Mouse (Mus musculus) MEL (cell line): ENCODE results near the gene Ciita. TPM values are rescaled to one million over a fixed set of nuclear protein-coding genes. Genes with fewer than 3 reads are reported as not detected.

Experiments used
- DNase-seq: peaks from one replicate; pipeline ENCODE4 v3.0.0; 2011; ENCODE audit warnings: low read depth, low spot score
- H3K27ac ChIP-seq: 2 replicates; pipeline ENCODE4 v1.5.1; 2012; ENCODE audit warnings: low read depth, mild to moderate bottlenecking, control low read depth, low read length, moderate library complexity; ENCODE audit not compliant: control insufficient read depth
- H3K27me3 ChIP-seq, 2 experiments: fragments of 150-350 bp in 1 of 2; sonication (generic) in 1 of 2; 2 replicates each; pipeline ENCODE4 v1.6.1; 2012; ENCODE audit warnings: low read length in 2 of 2, mild to moderate bottlenecking in 2 of 2, improper control_type of control experiment in 1 of 2, moderate library complexity in 1 of 2; ENCODE audit not compliant: insufficient read depth in 2 of 2, control insufficient read depth in 1 of 2
- H3K36me3 ChIP-seq, 2 experiments: 2 replicates each; pipeline ENCODE4 v1.6.1; 2012 to 2014; ENCODE audit warnings: low read length in 2 of 2, improper control_type of control experiment in 1 of 2, inconsistent platforms in 1 of 2, mild to moderate bottlenecking in 1 of 2; ENCODE audit not compliant: insufficient read depth in 2 of 2, control insufficient read depth in 1 of 2
- H3K4me1 ChIP-seq, 2 experiments: fragments of 150-350 bp in 1 of 2; sonication (generic) in 1 of 2; 2 replicates each; pipeline ENCODE4 v1.6.1; 2012; ENCODE audit warnings: low read length in 2 of 2, improper control_type of control experiment in 1 of 2, mild to moderate bottlenecking in 1 of 2; ENCODE audit not compliant: insufficient read depth in 2 of 2, control insufficient read depth in 1 of 2
- H3K4me3 ChIP-seq, 2 experiments: fragments of 150-350 bp in 1 of 2; sonication (generic) in 1 of 2; 2 replicates each; pipeline ENCODE4 v1.5.1; 2012; ENCODE audit warnings: low read depth in 2 of 2, low read length in 2 of 2, mild to moderate bottlenecking in 2 of 2, moderate library complexity in 2 of 2, control low read depth in 1 of 2, improper control_type of control experiment in 1 of 2; ENCODE audit not compliant: control insufficient read depth in 1 of 2, insufficient read depth in 1 of 2
- H3K79me2 ChIP-seq: 2 replicates; pipeline ENCODE4 v1.6.1; 2012; ENCODE audit warnings: mild to moderate bottlenecking, low read length, moderate library complexity; ENCODE audit not compliant: control insufficient read depth, poor library complexity, insufficient read depth
- H3K9ac ChIP-seq: 2 replicates; pipeline ENCODE4 v1.6.1; 2012; ENCODE audit warnings: low read depth, mild to moderate bottlenecking, control low read depth, low read length, moderate library complexity; ENCODE audit not compliant: control insufficient read depth, poor library complexity, severe bottlenecking
- H3K9me3 ChIP-seq: fragments of 150-350 bp; sonication (generic); replicated peaks from 2 replicates; pipeline ENCODE4 v1.6.1; 2012; ENCODE audit warnings: mild to moderate bottlenecking, low read length, improper control_type of control experiment, moderate library complexity; ENCODE audit not compliant: insufficient read depth
- BHLHE40 ChIP-seq: IDR thresholded peaks from 2 replicates; pipeline ENCODE4 v1.6.1; 2012; ENCODE audit warnings: low read depth, mild to moderate bottlenecking, inconsistent platforms, low read length, improper control_type of control experiment, borderline replicate concordance
- CHD2 ChIP-seq: IDR thresholded peaks from 2 replicates; pipeline ENCODE4 v1.6.1; 2011; ENCODE audit warnings: low read length, improper control_type of control experiment
- CTCF ChIP-seq, 3 experiments: IDR thresholded peaks in 2 of 3; conservative IDR thresholded peaks in 1 of 3; 2 replicates each; pipeline ENCODE4 v1.5.1; 2011 to 2012; ENCODE audit warnings: low read length in 3 of 3, low read depth in 2 of 3, mild to moderate bottlenecking in 2 of 3, improper control_type of control experiment in 1 of 3, inconsistent platforms in 1 of 3, mixed read lengths in 1 of 3, moderate library complexity in 1 of 3; ENCODE audit not compliant: control insufficient read depth in 1 of 3, insufficient read depth in 1 of 3, poor library complexity in 1 of 3, severe bottlenecking in 1 of 3
- E2F4 ChIP-seq: IDR thresholded peaks from 2 replicates; pipeline ENCODE4 v1.6.1; 2011; ENCODE audit warnings: low read depth, low read length, improper control_type of control experiment, borderline replicate concordance
- ETS1 ChIP-seq: IDR thresholded peaks from 2 replicates; pipeline ENCODE4 v1.6.1; 2012; ENCODE audit warnings: low read depth, mild to moderate bottlenecking, inconsistent platforms, low read length, improper control_type of control experiment, moderate library complexity
- GABPA ChIP-seq: IDR thresholded peaks from 2 replicates; pipeline ENCODE4 v1.6.1; 2012; ENCODE audit warnings: low read depth, mild to moderate bottlenecking, inconsistent platforms, low read length, improper control_type of control experiment, moderate library complexity
- GATA1 ChIP-seq: IDR thresholded peaks from 2 replicates; pipeline ENCODE4 v1.6.1; 2011; ENCODE audit warnings: low read depth, low read length, improper control_type of control experiment
- JUND ChIP-seq: IDR thresholded peaks from 2 replicates; pipeline ENCODE4 v1.6.1; 2011; ENCODE audit warnings: low read depth, mild to moderate bottlenecking, improper control_type of control experiment, low read length
- KAT2A ChIP-seq: conservative IDR thresholded peaks from 2 replicates; pipeline ENCODE4 v1.6.1; 2012; ENCODE audit warnings: low read depth, low read length, improper control_type of control experiment, inconsistent platforms
- MAFK ChIP-seq: IDR thresholded peaks from 2 replicates; pipeline ENCODE4 v1.6.1; 2011; ENCODE audit warnings: low read depth, mild to moderate bottlenecking, low read length, improper control_type of control experiment, borderline replicate concordance
- MAX ChIP-seq: IDR thresholded peaks from 2 replicates; pipeline ENCODE4 v1.6.1; 2011; ENCODE audit warnings: low read length, improper control_type of control experiment
- MAZ ChIP-seq: IDR thresholded peaks from 2 replicates; pipeline ENCODE4 v1.6.1; 2012; ENCODE audit warnings: low read depth, mild to moderate bottlenecking, inconsistent platforms, low read length, improper control_type of control experiment
- NELFE ChIP-seq: IDR thresholded peaks from 2 replicates; pipeline ENCODE4 v1.6.1; 2011; ENCODE audit warnings: low read depth, low read length, improper control_type of control experiment
- POLR2A ChIP-seq, 2 experiments: IDR thresholded peaks; 2 replicates each; pipeline ENCODE4 v1.6.1; 2011 to 2012; ENCODE audit warnings: low read length in 2 of 2, mild to moderate bottlenecking in 2 of 2, control low read depth in 1 of 2, improper control_type of control experiment in 1 of 2, low read depth in 1 of 2, moderate library complexity in 1 of 2; ENCODE audit not compliant: control insufficient read depth in 1 of 2, insufficient read depth in 1 of 2, poor library complexity in 1 of 2
- RAD21 ChIP-seq: IDR thresholded peaks from 2 replicates; pipeline ENCODE4 v1.6.1; 2011; ENCODE audit warnings: mild to moderate bottlenecking, low read depth, low read length, improper control_type of control experiment
- SMC3 ChIP-seq: IDR thresholded peaks from 2 replicates; pipeline ENCODE4 v1.6.1; 2011; ENCODE audit warnings: low read depth, low read length, improper control_type of control experiment
- TBP ChIP-seq: IDR thresholded peaks from 2 replicates; pipeline ENCODE4 v1.8.0; 2011; ENCODE audit warnings: low read depth, low read length, improper control_type of control experiment
- TCF12 ChIP-seq: IDR thresholded peaks from 2 replicates; pipeline ENCODE4 v1.6.1; 2014; ENCODE audit warnings: low read depth, mild to moderate bottlenecking, inconsistent platforms, low read length, improper control_type of control experiment, moderate library complexity
- UBTF ChIP-seq: IDR thresholded peaks from 2 replicates; pipeline ENCODE4 v1.6.1; 2012; ENCODE audit warnings: low read depth, mild to moderate bottlenecking, inconsistent platforms, low read length, improper control_type of control experiment, moderate library complexity, borderline replicate concordance; ENCODE audit not compliant: insufficient read depth
- USF2 ChIP-seq, 2 experiments: IDR thresholded peaks; 2 replicates each; pipeline ENCODE4 v1.6.1; 2011 to 2012; ENCODE audit warnings: improper control_type of control experiment in 2 of 2, low read length in 2 of 2, borderline replicate concordance in 1 of 2, inconsistent platforms in 1 of 2, low read depth in 1 of 2, mild to moderate bottlenecking in 1 of 2; ENCODE audit not compliant: insufficient read depth in 1 of 2
- ZC3H11A ChIP-seq: IDR thresholded peaks from 2 replicates; pipeline ENCODE4 v1.6.1; 2012; ENCODE audit warnings: low read depth, mild to moderate bottlenecking, inconsistent platforms, low read length, improper control_type of control experiment
- ZKSCAN1 ChIP-seq: IDR thresholded peaks from 2 replicates; pipeline ENCODE4 v1.6.1; 2012; ENCODE audit warnings: low read depth, mild to moderate bottlenecking, inconsistent platforms, low read length, improper control_type of control experiment, moderate library complexity
- ZNF384 ChIP-seq: IDR thresholded peaks from 2 replicates; pipeline ENCODE4 v1.6.1; 2012; ENCODE audit warnings: low read depth, mild to moderate bottlenecking, inconsistent platforms, low read length, improper control_type of control experiment
- polyA plus RNA-seq, 2 experiments: library from polyadenylated mRNA; stranded (reverse) in 1 of 2; unstranded in 1 of 2; fragments of >175 nt in 1 of 2; fragments of >200 nt in 1 of 2; gene quantifications; 2 replicates each; pipeline versions ENCODE4 v1.2.1 to v1.2.4; 2012; ENCODE audit warnings: low replicate concordance in 2 of 2, low read depth in 1 of 2; ENCODE audit not compliant: insufficient read length in 2 of 2, insufficient read depth in 1 of 2, missing spikeins in 1 of 2
- total RNA-seq: library from RNA; depleted of rRNA; stranded (reverse); fragments of 300-350 nt; gene quantifications from 2 replicates; pipeline ENCODE4 v1.2.3, GENCODE M21; 2012

Gene Ciita
- total and polyA plus RNA-seq, 3 experiments = 0.04 TPM; not detected in 2

- Histone ChIP-seq H3K27me3 (peaks cover 0 to 3% of the 10 kb centered on the region in 2 experiments; a peak in 2 of 4 replicates), H3K27ac (no peak overlapping the region), H3K79me2 (no peaks in the 10 kb centered on the region), H3K9ac (no peak overlapping the region), H3K4me1 (no peaks in the 10 kb centered on the region), H3K4me3 (no peak overlapping the region), H3K36me3 (no peaks in the 10 kb centered on the region), H3K9me3 (no peaks in the 10 kb centered on the region)
- DNase-seq = no peak
- TF ChIP-seq TCF12 (no peak), JUND (no peak), CTCF (IDR thresholded peaks at IDR 0.05 in 2 of 3, conservative IDR thresholded peaks at IDR 0.05 in 1 of 3; ENCODE audit: control insufficient read depth in 1 of 3, insufficient read depth in 1 of 3, low read depth in 2 of 3, low read length in 3 of 3, poor library complexity in 1 of 3, severe bottlenecking in 1 of 3) (no peak), ZNF384 (no peak), MAX (no peak), ETS1 (no peak), GABPA (no peak), CHD2 (no peak), TBP (no peak), GATA1 (no peak), SMC3 (no peak), MAZ (no peak), RAD21 (no peak), MAFK (no peak), BHLHE40 (no peak)
Observed at GRCm38 (mm10) chr16:10465011-10465681, 14.7 kb upstream of the Ciita start.

GRCm38 (mm10) chr16:10467391-10468107, 12.3 kb upstream of the Ciita start:
- H3K79me2 ChIP-seq = no peaks in the 10 kb centered on the region
- no peak overlapping the region for H3K4me3 ChIP-seq
- no peak overlapping the region for H3K27ac ChIP-seq
- DNase-seq = no peak
- H3K9ac ChIP-seq = no peak overlapping the region
- H3K27me3 ChIP-seq = peaks cover 0 to 3% of the 10 kb centered on the region in 2 experiments; a peak in 2 of 4 replicates
- TF ChIP-seq UBTF (no peak), NELFE (no peak), KAT2A (no peak), ZC3H11A (no peak), E2F4 (no peak), USF2 (IDR thresholded peaks at IDR 0.05; ENCODE audit: borderline replicate concordance in 1 of 2, insufficient read depth in 1 of 2, low read depth in 1 of 2, low read length in 2 of 2) (no peak), POLR2A (IDR thresholded peaks at IDR 0.05; ENCODE audit: control insufficient read depth in 1 of 2, insufficient read depth in 1 of 2, low read depth in 1 of 2, low read length in 2 of 2, poor library complexity in 1 of 2) (no peak), ZKSCAN1 (no peak), SMC3 (no peak)
- H3K9me3 ChIP-seq = no peaks in the 10 kb centered on the region
- H3K4me1 ChIP-seq = no peaks in the 10 kb centered on the region
- H3K36me3 ChIP-seq = no peaks in the 10 kb centered on the region
